Mouse (Mus musculus): ENCODE data around the gene Pitx3.

GRCm38 (mm10) chr19:46148372-46148760 lies 240 bp upstream of the Pitx3 start:
- no peak for TF ChIP-seq CTCF (IDR thresholded peaks at IDR 0.05; ENCODE audit: control insufficient read depth, insufficient read depth, insufficient replicate concordance, low read depth, low read length)
- no peak for TF ChIP-seq POLR2A (IDR thresholded peaks at IDR 0.05; ENCODE audit: control insufficient read depth, low read depth, low read length)

Data from testis, adult 2 months (tissue).